Mouse (Mus musculus): ENCODE results near the gene Sh2d5. TPM values are rescaled to one million over a fixed set of nuclear protein-coding genes. Genes with fewer than 3 reads are reported as not detected.

Gene Sh2d5
- polyA plus RNA-seq, 1 experiment from 2014 or later, result 0.33 TPM

GRCm38 (mm10) chr4:138216200-138216890 is 33.9 kb upstream of the Sh2d5 start, which contains the start of gene Hp1bp3:
Gene Hp1bp3 (plus strand): TSS chr4:138216296.
- Histone ChIP-seq H3K4me3 (ENCODE audit: low read depth, low read length) (peak within 1 kb of the TSS; percentile 94), H3K9me3 (ENCODE audit: control insufficient read depth) (no peaks in the 10 kb centered on the region), H3K4me1 (replicated peaks; ENCODE audit: control insufficient read depth, insufficient read depth, low read length) (peaks cover 11% of the 10 kb centered on the region; the same call in 1 of the 2 replicates), H3K9ac (ENCODE audit: low read depth, low read length) (peak within 1 kb of the TSS; percentile 99), H3K4me2 (replicated peaks; ENCODE audit: low read depth) (peak within 1 kb of the TSS; percentile 81), H3K36me3 (ENCODE audit: control insufficient read depth, insufficient read depth) (no peaks in the 10 kb centered on the region), H3K27ac (ENCODE audit: low read depth, low read length) (peak within 1 kb of the TSS; percentile 100), H3K27me3 (replicated peaks; ENCODE audit: control insufficient read depth, insufficient read depth, low read length) (no peaks in the 10 kb centered on the region)
- ATAC-seq, result peak; percentile 71
- no peak for TF ChIP-seq CTCF (IDR thresholded peaks at IDR 0.05; ENCODE audit: low read depth)
- WGBS, result under 1% methylated on average over 72 of the region's 84 CpGs

- Histone ChIP-seq H3K27ac (ENCODE audit: low read depth, low read length) (peak overlapping the region; percentile 100), H3K4me1 (replicated peaks; ENCODE audit: control insufficient read depth, insufficient read depth, low read length) (peaks cover 11% of the 10 kb centered on the region; the same call in 1 of the 2 replicates), H3K9ac (ENCODE audit: low read depth, low read length) (peak overlapping the region; percentile 99), H3K36me3 (ENCODE audit: control insufficient read depth, insufficient read depth) (peaks cover 1% of the 10 kb centered on the region; the same call in 1 of the 2 replicates), H3K9me3 (ENCODE audit: control insufficient read depth) (no peaks in the 10 kb centered on the region), H3K4me2 (replicated peaks; ENCODE audit: low read depth) (peak overlapping the region; percentile 81), H3K4me3 (ENCODE audit: low read depth, low read length) (peak overlapping the region; percentile 94), H3K27me3 (replicated peaks; ENCODE audit: control insufficient read depth, insufficient read depth, low read length) (no peaks in the 10 kb centered on the region)
- under 1% methylated on average over 62 of the region's 68 CpGs for WGBS
- peak; percentile 96 for ATAC-seq
- TF ChIP-seq CTCF (IDR thresholded peaks at IDR 0.05; ENCODE audit: low read depth), result peak; percentile 17
Measured at GRCm38 (mm10) chr4:138216891-138217392, 33.3 kb upstream of the Sh2d5 start.

- H3K4me1 ChIP-seq (replicated peaks; ENCODE audit: control insufficient read depth, insufficient read depth, low read length), result peaks cover 11% of the 10 kb centered on the region; the same call in 1 of the 2 replicates
- H3K9me3 ChIP-seq (ENCODE audit: control insufficient read depth), result no peaks in the 10 kb centered on the region
- peak overlapping the region; percentile 100 for H3K27ac ChIP-seq (ENCODE audit: low read depth, low read length)
- WGBS, result under 1% methylated on average over 36 of the region's 36 CpGs
- peak; percentile 20; the same call in 1 of the 2 replicates for ATAC-seq
- peak overlapping the region; percentile 95 for H3K9ac ChIP-seq (ENCODE audit: low read depth, low read length)
- H3K27me3 ChIP-seq (replicated peaks; ENCODE audit: control insufficient read depth, insufficient read depth, low read length), result no peaks in the 10 kb centered on the region
- peak overlapping the region; percentile 94 for H3K4me3 ChIP-seq (ENCODE audit: low read depth, low read length)
- peak overlapping the region; percentile 81 for H3K4me2 ChIP-seq (replicated peaks; ENCODE audit: low read depth)
- peaks cover 6% of the 10 kb centered on the region for H3K36me3 ChIP-seq (ENCODE audit: control insufficient read depth, insufficient read depth)
- no peak; the same call in 1 of the 2 replicates for TF ChIP-seq CTCF (IDR thresholded peaks at IDR 0.05; ENCODE audit: low read depth)
Measured at GRCm38 (mm10) chr4:138217441-138217840, 32.8 kb upstream of the Sh2d5 start.

- Histone ChIP-seq H3K4me2 (replicated peaks; ENCODE audit: low read depth) (peak overlapping the region; percentile 81), H3K27me3 (replicated peaks; ENCODE audit: control insufficient read depth, insufficient read depth, low read length) (no peaks in the 10 kb centered on the region), H3K4me3 (ENCODE audit: low read depth, low read length) (peak overlapping the region; percentile 94), H3K36me3 (ENCODE audit: control insufficient read depth, insufficient read depth) (peaks cover 12% of the 10 kb centered on the region), H3K9me3 (ENCODE audit: control insufficient read depth) (no peaks in the 10 kb centered on the region), H3K4me1 (replicated peaks; ENCODE audit: control insufficient read depth, insufficient read depth, low read length) (peaks cover 11% of the 10 kb centered on the region; the same call in 1 of the 2 replicates), H3K9ac (ENCODE audit: low read depth, low read length) (peak overlapping the region; percentile 95), H3K27ac (ENCODE audit: low read depth, low read length) (0 out of 2 replicates have a peak overlapping the region, but pooled peaks have one; percentile 100)
- 56% methylated on average over 11 of the region's 11 CpGs for WGBS
- no peak for TF ChIP-seq CTCF (IDR thresholded peaks at IDR 0.05; ENCODE audit: low read depth)
- ATAC-seq, result no peak
Measured at GRCm38 (mm10) chr4:138217951-138218685, 32.1 kb upstream of the Sh2d5 start.

GRCm38 (mm10) chr4:138219331-138219730 is 30.9 kb upstream of the Sh2d5 start:
- no peak for ATAC-seq
- TF ChIP-seq CTCF (IDR thresholded peaks at IDR 0.05; ENCODE audit: low read depth), result no peak
- no peak overlapping the region for H3K27ac ChIP-seq (ENCODE audit: low read depth, low read length)
- 68% methylated on average over 5 of the region's 5 CpGs for WGBS
- peaks cover 11% of the 10 kb centered on the region; the same call in 1 of the 2 replicates for H3K4me1 ChIP-seq (replicated peaks; ENCODE audit: control insufficient read depth, insufficient read depth, low read length)
- no peak overlapping the region for H3K4me3 ChIP-seq (ENCODE audit: low read depth, low read length)
- peaks cover 24% of the 10 kb centered on the region for H3K36me3 ChIP-seq (ENCODE audit: control insufficient read depth, insufficient read depth)
- H3K9me3 ChIP-seq (ENCODE audit: control insufficient read depth), result no peaks in the 10 kb centered on the region
- H3K4me2 ChIP-seq (replicated peaks; ENCODE audit: low read depth), result no peak overlapping the region
- H3K27me3 ChIP-seq (replicated peaks; ENCODE audit: control insufficient read depth, insufficient read depth, low read length), result no peaks in the 10 kb centered on the region
- H3K9ac ChIP-seq (ENCODE audit: low read depth, low read length), result no peak overlapping the region

GRCm38 (mm10) chr4:138220761-138221160 is 29.4 kb upstream of the Sh2d5 start:
- Histone ChIP-seq H3K9ac (ENCODE audit: low read depth, low read length) (no peak overlapping the region), H3K36me3 (ENCODE audit: control insufficient read depth, insufficient read depth) (peaks cover 35% of the 10 kb centered on the region), H3K27me3 (replicated peaks; ENCODE audit: control insufficient read depth, insufficient read depth, low read length) (no peaks in the 10 kb centered on the region), H3K27ac (ENCODE audit: low read depth, low read length) (no peak overlapping the region), H3K9me3 (ENCODE audit: control insufficient read depth) (no peaks in the 10 kb centered on the region), H3K4me2 (replicated peaks; ENCODE audit: low read depth) (no peak overlapping the region), H3K4me3 (ENCODE audit: low read depth, low read length) (no peak overlapping the region), H3K4me1 (replicated peaks; ENCODE audit: control insufficient read depth, insufficient read depth, low read length) (peaks cover 8% of the 10 kb centered on the region; the same call in 1 of the 2 replicates)
- no peak for TF ChIP-seq CTCF (IDR thresholded peaks at IDR 0.05; ENCODE audit: low read depth)
- 76% methylated on average over 7 of the region's 7 CpGs for WGBS
- ATAC-seq, result no peak
